Mouse (Mus musculus): ENCODE results near the gene Ogdh. TPM values are rescaled to one million over a fixed set of nuclear protein-coding genes. Genes with fewer than 3 reads are reported as not detected.
"Not testable (repeated sequence)": the region's sequence is repeated elsewhere in the genome, so short reads cannot be mapped to it uniquely, and the experiment has no call there.

The Ogdh gene
- polyA plus RNA-seq (2012; ENCODE audit: insufficient read depth, insufficient read length, missing spikeins) = 1,179 and 1,285 TPM in 2 replicates

GRCm38 (mm10) chr11:6291401-6292115, at the start of gene Ogdh:
Gene Ogdh, plus strand, starts transcription at chr11:6291633.
- H3K4me3 ChIP-seq (ENCODE audit: insufficient read depth, low read depth, low read length) = peak within 1 kb of the TSS; percentile 94
- peak within 1 kb of the TSS; percentile 98 for H3K27ac ChIP-seq (replicated peaks; ENCODE audit: low read depth, low read length)
- 0 out of 2 replicates have a peak, but pooled peaks cover 2% of the 10 kb centered on the region for H3K4me1 ChIP-seq (ENCODE audit: control insufficient read depth, insufficient read depth, insufficient read length, low read length)

GRCm38 (mm10) chr11:6244707-6245106, 46.7 kb upstream of the Ogdh start:
- H3K27ac ChIP-seq (replicated peaks; ENCODE audit: low read depth, low read length) = no peak overlapping the region
- no peaks in the 10 kb centered on the region for H3K4me1 ChIP-seq (ENCODE audit: control insufficient read depth, insufficient read depth, insufficient read length, low read length)
- H3K4me3 ChIP-seq (ENCODE audit: insufficient read depth, low read depth, low read length) = no peak overlapping the region

- no peak overlapping the region for H3K27ac ChIP-seq (replicated peaks; ENCODE audit: low read depth, low read length)
- no peak overlapping the region for H3K4me3 ChIP-seq (ENCODE audit: insufficient read depth, low read depth, low read length)
Observed at GRCm38 (mm10) chr11:6252248-6252647, 39.2 kb upstream of the Ogdh start.

GRCm38 (mm10) chr11:6252824-6253223, 38.6 kb upstream of the Ogdh start:
- H3K4me1 ChIP-seq (ENCODE audit: control insufficient read depth, insufficient read depth, insufficient read length, low read length) = no peaks in the 10 kb centered on the region
- no peak overlapping the region for H3K27ac ChIP-seq (replicated peaks; ENCODE audit: low read depth, low read length)
- no peak overlapping the region for H3K4me3 ChIP-seq (ENCODE audit: insufficient read depth, low read depth, low read length)

More at GRCm38 (mm10) chr11:6252248-6252647, 39.2 kb upstream of the Ogdh start:
- H3K4me1 ChIP-seq (ENCODE audit: control insufficient read depth, insufficient read depth, insufficient read length, low read length) = no peaks in the 10 kb centered on the region

GRCm38 (mm10) chr11:6254602-6255001, 36.8 kb upstream of the Ogdh start:
- not testable (repeated sequence) for H3K4me1 ChIP-seq (ENCODE audit: control insufficient read depth, insufficient read depth, insufficient read length, low read length); H3K4me3 ChIP-seq (ENCODE audit: insufficient read depth, low read depth, low read length); H3K27ac ChIP-seq (replicated peaks; ENCODE audit: low read depth, low read length)

- Histone ChIP-seq H3K27ac (replicated peaks; ENCODE audit: low read depth, low read length) (no peak overlapping the region), H3K4me1 (ENCODE audit: control insufficient read depth, insufficient read depth, insufficient read length, low read length) (no peaks in the 10 kb centered on the region), H3K4me3 (ENCODE audit: insufficient read depth, low read depth, low read length) (no peak overlapping the region)
Observed at GRCm38 (mm10) chr11:6256490-6257072, 34.9 kb upstream of the Ogdh start.

- Histone ChIP-seq H3K4me1 (ENCODE audit: control insufficient read depth, insufficient read depth, insufficient read length, low read length) (no peaks in the 10 kb centered on the region), H3K4me3 (ENCODE audit: insufficient read depth, low read depth, low read length) (no peak overlapping the region), H3K27ac (replicated peaks; ENCODE audit: low read depth, low read length) (no peak overlapping the region)
Observed at GRCm38 (mm10) chr11:6259413-6259812, 32.0 kb upstream of the Ogdh start.

- peaks cover 1% of the 10 kb centered on the region; the same call in 1 of the 2 replicates for H3K4me1 ChIP-seq (ENCODE audit: control insufficient read depth, insufficient read depth, insufficient read length, low read length)
- H3K4me3 ChIP-seq (ENCODE audit: insufficient read depth, low read depth, low read length) = no peak overlapping the region
- H3K27ac ChIP-seq (replicated peaks; ENCODE audit: low read depth, low read length) = no peak overlapping the region
Observed at GRCm38 (mm10) chr11:6261434-6262082, 29.9 kb upstream of the Ogdh start.

- H3K4me1 ChIP-seq (ENCODE audit: control insufficient read depth, insufficient read depth, insufficient read length, low read length) = peaks cover 5% of the 10 kb centered on the region; the same call in 1 of the 2 replicates
- H3K4me3 ChIP-seq (ENCODE audit: insufficient read depth, low read depth, low read length) = peak overlapping the region; percentile 82
- H3K27ac ChIP-seq (replicated peaks; ENCODE audit: low read depth, low read length) = no peak overlapping the region
Observed at GRCm38 (mm10) chr11:6266621-6267020, 24.8 kb upstream of the Ogdh start.

GRCm38 (mm10) chr11:6267320-6268254, 23.8 kb upstream of the Ogdh start, which contains the start of gene Ddx56:
Gene Ddx56, minus strand, starts transcription at chr11:6267772.
- peaks cover 5% of the 10 kb centered on the region; the same call in 1 of the 2 replicates for H3K4me1 ChIP-seq (ENCODE audit: control insufficient read depth, insufficient read depth, insufficient read length, low read length)
- peak within 1 kb of the TSS; percentile 82 for H3K4me3 ChIP-seq (ENCODE audit: insufficient read depth, low read depth, low read length)
- H3K27ac ChIP-seq (replicated peaks; ENCODE audit: low read depth, low read length) = peak within 1 kb of the TSS; percentile 96

- peak overlapping the region; percentile 69 for H3K4me3 ChIP-seq (ENCODE audit: insufficient read depth, low read depth, low read length)
- H3K4me1 ChIP-seq (ENCODE audit: control insufficient read depth, insufficient read depth, insufficient read length, low read length) = peaks cover 6% of the 10 kb centered on the region
- H3K27ac ChIP-seq (replicated peaks; ENCODE audit: low read depth, low read length) = no peak overlapping the region
Observed at GRCm38 (mm10) chr11:6273607-6274006, 17.8 kb upstream of the Ogdh start.

- H3K4me3 ChIP-seq (ENCODE audit: insufficient read depth, low read depth, low read length) = peak within 1 kb of the TSS; percentile 69
- peak within 1 kb of the TSS; percentile 56; the same call in 1 of the 2 replicates for H3K27ac ChIP-seq (replicated peaks; ENCODE audit: low read depth, low read length)
- H3K4me1 ChIP-seq (ENCODE audit: control insufficient read depth, insufficient read depth, insufficient read length, low read length) = peaks cover 6% of the 10 kb centered on the region
Observed at GRCm38 (mm10) chr11:6274387-6275093, 16.9 kb upstream of the Ogdh start, which contains the start of gene Tmed4. Gene Tmed4, minus strand, starts transcription at chr11:6274870.

GRCm38 (mm10) chr11:6275094-6275484, 16.3 kb upstream of the Ogdh start:
- H3K4me3 ChIP-seq (ENCODE audit: insufficient read depth, low read depth, low read length) = peak overlapping the region; percentile 40
- H3K27ac ChIP-seq (replicated peaks; ENCODE audit: low read depth, low read length) = peak overlapping the region; percentile 56; the same call in 1 of the 2 replicates
- peaks cover 6% of the 10 kb centered on the region for H3K4me1 ChIP-seq (ENCODE audit: control insufficient read depth, insufficient read depth, insufficient read length, low read length)

GRCm38 (mm10) chr11:6276466-6276865, 15.0 kb upstream of the Ogdh start:
- H3K4me1 ChIP-seq (ENCODE audit: control insufficient read depth, insufficient read depth, insufficient read length, low read length) = peaks cover 6% of the 10 kb centered on the region
- H3K27ac ChIP-seq (replicated peaks; ENCODE audit: low read depth, low read length) = no peak overlapping the region
- no peak overlapping the region for H3K4me3 ChIP-seq (ENCODE audit: insufficient read depth, low read depth, low read length)

All from brown adipose tissue, adult 24 weeks (tissue).